In the genomic region with DNA sequence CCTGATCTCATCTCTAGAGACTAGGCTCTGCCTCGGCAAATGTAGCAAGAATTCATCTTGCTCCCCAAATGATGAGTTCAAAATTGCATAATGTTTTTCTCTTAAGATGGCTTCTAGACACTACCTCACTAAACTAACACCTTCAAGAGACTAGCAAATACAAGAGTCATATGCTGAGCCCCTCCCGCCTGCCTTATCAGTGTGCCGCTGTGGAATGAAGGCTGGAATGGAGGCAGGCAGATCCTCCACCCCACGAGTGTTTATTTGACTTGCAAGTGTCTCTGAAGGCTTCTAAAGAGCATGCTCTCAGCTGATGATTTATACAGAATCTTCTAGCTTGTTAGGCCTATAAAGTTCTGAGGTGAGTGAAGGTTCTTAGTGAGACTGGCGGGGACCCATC, we compare ENCODE assay signal across 18 mouse cellular contexts. TPM values are rescaled to one million over a fixed set of nuclear protein-coding genes. Genes with fewer than 3 reads are reported as not detected.
"Had no signal": no experiment of that assay in that cellular context is flagged by ENCODE, and none has a peak within 500 bp of the region (broad histone marks: within the 10 kb centered on the region; RNA-seq: fewer than 3 reads in every experiment).

No protein-coding gene starts in this region.

- H3K27me3 ChIP-seq: limb, embryonic 15.5 days; liver, embryonic 12.5 days; lung, embryonic 15.5 days; midbrain, embryonic 13.5 days; midbrain, embryonic 15.5 days; neural tube, embryonic 12.5 days had no signal

- ATAC-seq: liver, embryonic 12.5 days; midbrain, embryonic 13.5 days; midbrain, embryonic 15.5 days had no signal

- H3K9me3 ChIP-seq: limb, embryonic 15.5 days; liver, embryonic 12.5 days; lung, embryonic 15.5 days; megakaryocyte, embryonic 14.5 days; midbrain, embryonic 13.5 days; midbrain, embryonic 15.5 days; neural tube, embryonic 12.5 days had no signal

- H3K9ac ChIP-seq: limb, embryonic 15.5 days; liver, embryonic 12.5 days; liver, embryonic 14.5 days; lung, embryonic 15.5 days; midbrain, embryonic 13.5 days; midbrain, embryonic 15.5 days; neural tube, embryonic 12.5 days had no signal

- H3K27ac ChIP-seq: limb, embryonic 15.5 days; liver, embryonic 12.5 days; liver, embryonic 14.5 days; lung, embryonic 15.5 days; macrophage; midbrain, embryonic 13.5 days; midbrain, embryonic 15.5 days; neural tube, embryonic 12.5 days had no signal

- H3K4me3 ChIP-seq: limb, embryonic 15.5 days; liver, embryonic 12.5 days; lung, embryonic 15.5 days; megakaryocyte, embryonic 14.5 days; midbrain, embryonic 13.5 days; midbrain, embryonic 15.5 days; neural tube, embryonic 12.5 days had no signal

- H3K36me3 ChIP-seq: limb, embryonic 15.5 days; liver, embryonic 12.5 days; lung, embryonic 15.5 days; midbrain, embryonic 13.5 days; midbrain, embryonic 15.5 days; neural tube, embryonic 12.5 days had no signal

- DNase-seq: retina, postnatal 1 day; right cerebral cortex, adult 18-20 months; right cerebral cortex, postnatal 25 days; right cerebral cortex, postnatal 4 days; spleen, adult 18-20 months; thymus, postnatal 14 days; thymus, postnatal 4 days had no signal

- H3K4me1 ChIP-seq: limb, embryonic 15.5 days; liver, embryonic 12.5 days; lung, embryonic 15.5 days; megakaryocyte, embryonic 14.5 days; midbrain, embryonic 13.5 days; midbrain, embryonic 15.5 days; neural tube, embryonic 12.5 days had no signal

- H3K4me2 ChIP-seq: limb, embryonic 15.5 days; liver, embryonic 12.5 days; lung, embryonic 15.5 days; midbrain, embryonic 11.5 days; midbrain, embryonic 13.5 days; midbrain, embryonic 15.5 days; neural tube, embryonic 12.5 days had no signal

RNA-seq across cellular contexts. Expression of gene Myo1b, which starts 59.7 kb away (rescaled TPM):
- total RNA-seq: neutrophil, adult 5-6 weeks had no signal
